Mouse (Mus musculus) layer of hippocampus, postnatal 14 days (tissue): ENCODE measurements at regions not wholly inside any gene's neighbourhood (a gene's known extent, or its start where the extent isn't known, plus 50 kb on each side); places are given as distances from the start of the nearest gene placed in this dataset.

Source experiments
- DNase-seq, 2 experiments: peaks; one replicate each; pipeline ENCODE4 v3.0.0; 2021 to 2022; ENCODE audit warnings: low spot score in 2 of 2, mixed read lengths in 1 of 2

- DNase-seq, result no peak
Measured at GRCm38 (mm10) chr16:27138384-27138783, 146.9 kb upstream of the Gmnc start.

DNA sequence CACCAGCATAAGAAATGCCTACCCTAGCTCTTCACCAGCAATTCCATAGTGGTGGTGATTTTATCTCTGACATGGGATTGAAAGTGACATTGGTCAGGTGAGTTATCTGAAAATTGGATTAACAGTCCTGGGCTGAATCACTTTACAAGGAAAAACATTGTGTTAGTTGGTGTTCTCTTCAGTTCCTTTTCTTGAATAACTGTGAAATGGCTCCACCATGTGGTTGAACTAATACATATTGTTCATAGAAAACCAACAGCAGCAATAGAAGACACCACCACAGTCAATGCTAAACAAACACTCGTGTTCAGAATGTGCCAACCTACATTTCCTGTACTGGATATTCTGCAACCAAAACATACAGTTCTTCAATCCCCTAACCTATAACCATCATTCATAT, 147.5 kb upstream of the Gmnc start:
- peak in 1 of 2 experiments; percentile 82 for DNase-seq

GRCm38 (mm10) chr16:27140037-27140436, 148.6 kb upstream of the Gmnc start:
- DNase-seq, result peak; percentile 58 to 66

GRCm38 (mm10) chr16:27155805-27156204, 151.5 kb upstream of the Ostn start:
- no peak for DNase-seq

DNA sequence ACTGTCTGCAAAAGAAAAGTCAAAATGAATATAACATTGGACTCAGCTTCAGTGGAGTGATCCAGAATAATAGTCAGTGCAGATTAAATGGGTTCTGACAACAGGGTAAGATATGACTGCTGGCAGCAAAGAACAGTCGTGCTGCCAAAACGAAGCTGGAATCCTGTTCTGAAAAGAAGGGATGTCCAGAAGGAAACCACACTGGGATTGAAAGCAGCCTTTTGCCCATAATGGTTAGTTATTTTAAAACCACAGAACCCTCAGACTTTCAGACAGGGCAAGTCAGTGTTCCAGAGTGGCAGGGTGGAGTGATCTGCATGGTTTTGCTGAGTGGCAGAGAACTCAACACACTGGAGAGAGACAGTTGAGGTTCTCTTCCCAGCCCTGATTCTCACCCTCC, 111.6 kb upstream of the Ostn start:
- no peak for DNase-seq
